Mouse (Mus musculus): ENCODE data around the gene Unc119. TPM values are rescaled to one million over a fixed set of nuclear protein-coding genes. Genes with fewer than 3 reads are reported as not detected.

The Unc119 gene
- polyA plus RNA-seq, 1 experiment from 2014 or later = 57.7 TPM

DNA sequence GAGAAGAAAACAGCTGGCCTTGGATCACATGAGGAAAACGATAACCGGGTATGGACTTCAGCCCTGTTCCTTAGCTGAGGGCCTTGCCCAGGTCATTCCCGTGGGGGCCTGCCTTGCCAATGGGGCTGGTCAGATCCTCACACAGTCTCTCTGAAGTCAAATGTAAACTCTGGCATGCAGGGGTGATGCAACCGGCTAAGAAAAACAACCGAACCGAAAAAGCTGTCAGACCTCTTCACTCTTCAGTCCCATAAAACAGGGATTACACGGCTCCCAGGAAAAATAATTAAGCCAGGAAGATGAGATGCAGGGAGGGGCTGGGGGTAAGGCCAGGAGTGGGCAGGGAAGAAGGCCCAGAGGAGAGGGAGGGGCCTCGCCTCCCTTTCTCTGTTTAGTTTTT lies 20.8 kb downstream of the Unc119 start:
- no peak overlapping the region for H3K27ac ChIP-seq (replicated peaks)
- H3K9me3 ChIP-seq (replicated peaks) = no peaks in the 10 kb centered on the region
- H3K27me3 ChIP-seq (ENCODE audit: low read depth, poor library complexity, severe bottlenecking) = peaks cover 7% of the 10 kb centered on the region
- WGBS = 58% methylated on average over 8 of the region's 8 CpGs
- no peak overlapping the region for H3K4me3 ChIP-seq
- DNase-seq (ENCODE audit: low spot score) = no peak
- H3K4me1 ChIP-seq = peaks cover 19% of the 10 kb centered on the region
- no peaks in the 10 kb centered on the region for H3K36me3 ChIP-seq

DNA sequence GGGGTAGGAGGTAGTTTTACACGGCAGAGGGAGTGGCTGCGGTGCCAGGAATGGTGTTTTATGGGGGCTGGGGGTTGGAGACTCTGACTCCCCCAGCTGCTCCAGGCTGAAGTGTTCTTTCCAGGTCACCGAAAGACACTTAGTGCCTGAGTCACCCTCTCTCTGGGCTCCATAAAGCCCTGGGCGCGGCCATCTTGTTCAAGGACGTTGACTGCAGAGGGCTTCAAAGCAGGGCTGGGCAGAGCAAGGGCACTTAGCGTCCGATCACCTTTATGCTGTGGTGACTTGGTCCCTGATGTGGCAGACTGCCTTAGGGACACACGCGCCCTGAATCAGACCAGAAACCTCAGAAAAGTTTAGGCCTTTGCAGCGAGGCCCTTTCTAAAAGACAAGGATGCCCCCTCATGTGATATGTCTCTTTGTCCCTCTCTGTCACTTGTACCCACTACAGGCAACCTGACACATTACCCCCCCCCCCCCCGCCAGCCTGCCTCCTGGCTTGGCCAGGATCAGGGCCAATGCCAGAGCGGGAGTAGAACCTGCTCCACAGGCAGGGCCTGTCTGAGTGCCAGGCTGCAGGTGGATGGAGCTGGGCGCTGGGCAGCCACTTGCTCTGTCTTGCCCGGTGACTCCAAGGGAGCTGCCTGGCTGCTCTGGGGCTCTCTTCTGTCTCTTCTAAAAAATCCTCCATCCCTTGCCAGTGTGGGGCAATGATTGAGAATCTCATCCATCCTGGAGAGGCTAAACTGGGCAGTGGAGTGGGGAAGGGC lies 24.4 kb downstream of the Unc119 start:
- Histone ChIP-seq H3K27ac (replicated peaks) (no peak overlapping the region), H3K4me3 (no peak overlapping the region), H3K36me3 (no peaks in the 10 kb centered on the region), H3K4me1 (peaks cover 17% of the 10 kb centered on the region; the same call in 1 of the 2 replicates), H3K27me3 (ENCODE audit: low read depth, poor library complexity, severe bottlenecking) (no peaks in the 10 kb centered on the region), H3K9me3 (replicated peaks) (no peaks in the 10 kb centered on the region)
- WGBS = 92% methylated on average over 15 of the region's 15 CpGs
- no peak for DNase-seq (ENCODE audit: low spot score)

DNA sequence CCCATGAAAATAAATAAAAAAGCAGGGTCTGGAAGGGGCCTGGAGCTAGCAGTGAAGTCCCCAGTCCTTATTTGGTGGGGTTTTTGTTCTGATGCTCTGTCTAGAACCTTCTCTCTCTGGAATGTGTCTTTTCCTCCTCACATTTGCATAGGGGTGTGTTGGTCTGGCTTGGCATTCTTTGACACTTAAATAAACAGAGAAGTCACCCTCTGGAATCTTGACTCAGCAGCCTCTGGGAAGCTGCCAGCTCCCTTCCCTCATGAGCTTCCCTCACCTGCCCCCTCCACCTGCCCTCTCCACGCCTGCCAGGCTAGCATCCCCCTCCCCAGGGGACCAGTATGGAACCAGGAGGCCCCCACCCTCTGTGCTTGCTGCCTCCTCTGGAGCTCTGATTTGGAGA lies 27.1 kb downstream of the Unc119 start:
- no peaks in the 10 kb centered on the region for H3K27me3 ChIP-seq (ENCODE audit: low read depth, poor library complexity, severe bottlenecking)
- DNase-seq (ENCODE audit: low spot score) = no peak
- WGBS = 52% methylated on average over 1 of the region's 1 CpGs
- H3K4me1 ChIP-seq = peaks cover 22% of the 10 kb centered on the region; the same call in 1 of the 2 replicates
- H3K36me3 ChIP-seq = no peaks in the 10 kb centered on the region
- no peaks in the 10 kb centered on the region for H3K9me3 ChIP-seq (replicated peaks)
- no peak overlapping the region for H3K4me3 ChIP-seq
- H3K27ac ChIP-seq (replicated peaks) = no peak overlapping the region

DNA sequence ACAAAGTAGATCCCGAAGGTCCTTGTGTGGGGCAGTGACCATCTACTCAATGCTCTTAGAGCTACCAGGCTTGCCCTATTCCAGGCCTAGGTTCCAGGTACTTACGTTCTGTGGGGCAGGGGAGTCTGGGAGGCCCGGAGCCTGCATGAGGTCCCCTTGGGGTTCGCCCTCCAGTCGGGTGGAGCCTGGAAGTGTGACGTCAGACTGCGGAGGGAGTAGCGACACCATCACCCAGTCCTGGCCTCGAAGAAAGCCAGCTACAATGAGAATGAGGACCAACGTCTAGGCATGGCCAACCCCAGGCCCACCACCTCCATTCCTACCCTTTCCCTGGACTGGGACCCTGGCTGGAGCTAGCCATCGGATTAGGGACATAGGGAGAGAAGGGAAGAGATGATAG lies 28.4 kb downstream of the Unc119 start:
- Histone ChIP-seq H3K4me1 (peaks cover 22% of the 10 kb centered on the region; the same call in 1 of the 2 replicates), H3K27ac (replicated peaks) (no peak overlapping the region), H3K4me3 (no peak overlapping the region), H3K36me3 (no peaks in the 10 kb centered on the region), H3K27me3 (ENCODE audit: low read depth, poor library complexity, severe bottlenecking) (no peaks in the 10 kb centered on the region), H3K9me3 (replicated peaks) (no peaks in the 10 kb centered on the region)
- 89% methylated on average over 11 of the region's 11 CpGs for WGBS
- no peak for DNase-seq (ENCODE audit: low spot score)

DNA sequence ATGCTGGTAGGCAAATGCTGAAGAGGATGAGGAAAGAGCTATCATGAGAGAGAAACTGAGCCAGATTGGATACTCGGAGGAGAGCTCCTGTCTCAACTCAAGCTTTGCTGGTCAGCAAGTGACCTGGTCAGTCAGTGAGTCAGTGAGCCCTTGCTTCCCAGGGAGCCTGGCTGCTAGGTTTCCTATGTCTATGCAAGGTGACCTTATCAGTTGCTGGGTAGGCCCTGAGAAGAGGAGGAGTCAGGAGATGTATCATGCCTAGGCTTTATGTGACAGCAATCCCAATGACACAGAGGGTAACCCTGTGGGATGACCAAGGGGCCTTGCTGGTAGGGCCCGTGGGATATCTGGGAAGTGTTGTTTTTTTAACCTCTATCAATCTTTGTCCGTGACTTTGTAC lies 28.9 kb downstream of the Unc119 start:
- Histone ChIP-seq H3K27me3 (ENCODE audit: low read depth, poor library complexity, severe bottlenecking) (no peaks in the 10 kb centered on the region), H3K4me3 (no peak overlapping the region), H3K36me3 (no peaks in the 10 kb centered on the region), H3K4me1 (peaks cover 22% of the 10 kb centered on the region; the same call in 1 of the 2 replicates), H3K9me3 (replicated peaks) (no peaks in the 10 kb centered on the region), H3K27ac (replicated peaks) (no peak overlapping the region)
- no peak for DNase-seq (ENCODE audit: low spot score)
- 89% methylated on average over 3 of the region's 3 CpGs for WGBS

DNA sequence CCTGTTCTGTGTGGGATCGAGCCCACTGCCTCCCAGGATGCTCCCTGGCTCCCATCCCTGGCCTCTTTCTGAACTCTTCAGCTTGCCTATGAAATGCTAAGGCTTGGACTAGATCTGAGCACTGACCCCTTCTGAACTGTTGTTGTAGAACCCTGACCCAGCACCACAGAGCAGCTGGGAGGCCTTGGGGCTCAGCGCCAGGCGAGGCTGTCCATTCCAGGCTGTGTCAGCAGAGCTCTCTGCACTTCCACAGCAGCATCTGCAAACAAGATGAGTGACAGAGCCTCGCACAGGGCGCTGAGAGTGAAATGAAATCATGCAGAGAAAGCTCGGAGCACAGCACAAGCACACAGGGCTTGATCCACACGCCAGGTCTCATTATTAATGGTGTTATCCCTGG lies 29.3 kb downstream of the Unc119 start:
- no peak overlapping the region; the same call in 1 of the 2 replicates for H3K27ac ChIP-seq (replicated peaks)

DNA sequence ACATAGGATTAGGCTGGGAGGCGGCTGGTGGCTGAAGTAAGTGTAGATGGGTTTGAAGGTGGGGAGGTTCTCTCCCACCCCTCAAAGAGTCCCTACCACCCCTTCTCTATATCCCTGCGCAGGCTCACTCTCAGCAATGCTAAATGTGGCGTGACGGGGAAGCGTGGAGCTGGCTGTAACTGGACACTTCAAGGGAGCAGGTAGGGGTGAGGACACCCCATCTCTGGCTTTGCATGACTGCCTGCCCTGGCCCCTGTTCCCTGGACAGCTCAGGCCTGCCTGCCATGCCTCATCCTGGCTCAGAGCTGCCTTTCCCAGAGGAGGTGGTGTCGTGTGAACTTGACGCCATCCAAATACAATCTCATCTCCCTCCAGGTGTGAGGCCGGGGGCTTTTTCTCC lies 30.9 kb downstream of the Unc119 start:
- Histone ChIP-seq H3K36me3 (no peaks in the 10 kb centered on the region), H3K27ac (replicated peaks) (no peak overlapping the region), H3K4me1 (peaks cover 22% of the 10 kb centered on the region; the same call in 1 of the 2 replicates), H3K27me3 (ENCODE audit: low read depth, poor library complexity, severe bottlenecking) (no peaks in the 10 kb centered on the region), H3K9me3 (replicated peaks) (no peaks in the 10 kb centered on the region), H3K4me3 (no peak overlapping the region)
- no peak for DNase-seq (ENCODE audit: low spot score)
- WGBS = 84% methylated on average over 8 of the region's 8 CpGs

More for the DNA sequence above, 29.3 kb downstream of the Unc119 start:
- DNase-seq (ENCODE audit: low spot score) = no peak
- WGBS = 70% methylated on average over 7 of the region's 7 CpGs
- no peaks in the 10 kb centered on the region for H3K36me3 ChIP-seq
- H3K27me3 ChIP-seq (ENCODE audit: low read depth, poor library complexity, severe bottlenecking) = no peaks in the 10 kb centered on the region
- no peak overlapping the region for H3K4me3 ChIP-seq
- H3K4me1 ChIP-seq = peaks cover 22% of the 10 kb centered on the region; the same call in 1 of the 2 replicates
- H3K9me3 ChIP-seq (replicated peaks) = no peaks in the 10 kb centered on the region

DNA sequence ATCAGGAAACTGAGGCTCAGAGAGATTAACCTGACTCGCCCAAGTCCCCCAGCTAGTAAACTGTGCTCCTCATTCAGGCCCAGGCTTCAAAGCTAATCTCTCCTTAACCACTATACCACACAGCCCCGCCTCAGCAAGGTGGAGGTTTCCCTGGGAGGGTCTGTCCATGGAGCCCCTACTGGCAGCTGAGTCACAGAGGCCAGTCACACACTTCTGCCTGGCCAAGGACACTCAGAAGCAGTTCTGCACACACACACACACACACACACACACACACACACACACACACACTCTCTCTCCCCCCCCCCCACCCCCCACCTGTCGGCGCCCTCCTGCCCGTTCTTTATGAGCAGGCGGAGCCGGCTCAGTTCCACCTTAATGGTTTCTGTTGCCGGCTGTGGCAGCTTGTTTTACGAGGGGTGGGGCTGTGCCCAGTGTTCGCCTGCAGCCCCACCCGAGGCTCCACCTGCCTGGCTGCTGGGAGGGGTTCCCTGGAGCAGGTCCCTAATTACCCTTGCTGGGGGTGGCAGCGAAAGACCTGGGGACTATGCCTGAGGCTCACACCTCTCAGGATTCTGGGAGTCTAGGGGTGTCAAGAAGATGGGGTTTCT lies 34.4 kb downstream of the Unc119 start:
- Histone ChIP-seq H3K4me1 (peaks cover 16% of the 10 kb centered on the region; the same call in 1 of the 2 replicates), H3K27ac (replicated peaks) (no peak overlapping the region), H3K36me3 (no peaks in the 10 kb centered on the region), H3K27me3 (ENCODE audit: low read depth, poor library complexity, severe bottlenecking) (no peaks in the 10 kb centered on the region), H3K4me3 (no peak overlapping the region), H3K9me3 (replicated peaks) (no peaks in the 10 kb centered on the region)
- WGBS = 52% methylated on average over 12 of the region's 12 CpGs
- DNase-seq (ENCODE audit: low spot score) = no peak

DNA sequence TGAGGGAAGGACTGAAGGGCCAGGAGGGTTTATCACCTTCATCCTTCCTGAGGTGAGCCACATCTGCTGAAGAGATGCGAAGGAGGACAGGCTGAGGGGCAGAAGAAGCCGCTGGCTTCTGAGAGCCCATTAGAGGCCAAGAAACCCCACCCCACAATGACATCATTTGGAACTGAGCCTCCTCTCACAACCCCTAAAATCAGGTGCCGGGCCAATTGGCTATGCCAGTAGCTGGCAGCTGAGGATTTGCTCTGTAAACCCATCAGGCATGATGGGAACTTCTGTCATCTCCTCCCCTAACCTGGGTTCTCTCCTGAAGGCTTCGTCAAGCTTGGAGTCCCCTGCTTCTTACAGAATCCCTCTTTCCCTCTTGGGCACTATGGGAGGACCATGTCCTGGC lies 37.1 kb downstream of the Unc119 start:
- H3K27me3 ChIP-seq (ENCODE audit: low read depth, poor library complexity, severe bottlenecking) = no peaks in the 10 kb centered on the region
- no peaks in the 10 kb centered on the region for H3K9me3 ChIP-seq (replicated peaks)
- DNase-seq (ENCODE audit: low spot score) = no peak
- no peak overlapping the region for H3K4me3 ChIP-seq
- 80% methylated on average over 4 of the region's 4 CpGs for WGBS
- peaks cover 6% of the 10 kb centered on the region; the same call in 1 of the 2 replicates for H3K4me1 ChIP-seq
- no peaks in the 10 kb centered on the region for H3K36me3 ChIP-seq
- no peak overlapping the region for H3K27ac ChIP-seq (replicated peaks)

DNA sequence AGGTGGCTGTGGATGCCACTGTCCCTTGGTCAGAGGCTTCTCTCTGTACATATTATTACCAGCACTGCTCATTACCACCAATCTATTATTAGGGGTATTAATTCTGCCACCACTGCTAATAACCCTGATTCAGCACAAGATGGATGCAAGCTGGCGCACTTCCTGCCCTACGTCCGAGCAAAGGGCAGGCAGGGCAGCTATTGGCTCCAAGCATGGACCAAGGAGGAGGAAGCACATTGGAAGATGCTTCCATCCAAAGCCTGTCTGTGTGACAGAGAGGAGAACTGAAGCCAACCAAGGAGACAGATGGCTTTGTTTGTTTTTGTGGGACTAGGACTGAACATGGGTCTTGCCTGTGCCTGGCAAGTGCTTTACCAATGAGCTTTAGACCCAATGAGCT lies 37.7 kb downstream of the Unc119 start:
- no peak for DNase-seq (ENCODE audit: low spot score)
- Histone ChIP-seq H3K9me3 (replicated peaks) (no peaks in the 10 kb centered on the region), H3K4me3 (no peak overlapping the region), H3K27ac (replicated peaks) (no peak overlapping the region), H3K36me3 (no peaks in the 10 kb centered on the region), H3K4me1 (peaks cover 6% of the 10 kb centered on the region; the same call in 1 of the 2 replicates), H3K27me3 (ENCODE audit: low read depth, poor library complexity, severe bottlenecking) (no peaks in the 10 kb centered on the region)
- WGBS = 90% methylated on average over 3 of the region's 3 CpGs

DNA sequence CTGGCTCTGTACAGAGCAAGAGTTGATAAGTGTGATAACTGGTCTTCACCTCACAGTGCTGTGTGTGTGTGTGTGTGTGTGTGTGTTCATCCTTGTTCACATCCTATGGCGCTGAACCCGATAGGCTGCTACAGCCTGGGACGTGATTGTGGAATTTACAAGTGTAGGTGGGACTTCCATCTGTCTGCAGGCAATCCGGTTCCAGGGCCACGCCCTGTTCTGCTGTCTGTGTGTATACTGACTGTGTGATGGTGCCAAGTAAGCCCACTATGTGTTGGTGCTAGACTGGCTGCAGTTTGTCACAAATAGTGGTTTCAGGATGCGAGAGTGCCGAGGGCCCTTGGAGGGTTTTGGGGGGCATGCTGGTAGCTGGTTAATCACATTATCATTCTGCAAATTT lies 39.0 kb downstream of the Unc119 start:
- no peaks in the 10 kb centered on the region for H3K27me3 ChIP-seq (ENCODE audit: low read depth, poor library complexity, severe bottlenecking)
- H3K36me3 ChIP-seq = no peaks in the 10 kb centered on the region
- H3K4me1 ChIP-seq = peaks cover 6% of the 10 kb centered on the region; the same call in 1 of the 2 replicates
- no peak overlapping the region for H3K27ac ChIP-seq (replicated peaks)
- H3K9me3 ChIP-seq (replicated peaks) = no peaks in the 10 kb centered on the region
- H3K4me3 ChIP-seq = no peak overlapping the region
- WGBS = 74% methylated on average over 7 of the region's 7 CpGs
- no peak for DNase-seq (ENCODE audit: low spot score)

DNA sequence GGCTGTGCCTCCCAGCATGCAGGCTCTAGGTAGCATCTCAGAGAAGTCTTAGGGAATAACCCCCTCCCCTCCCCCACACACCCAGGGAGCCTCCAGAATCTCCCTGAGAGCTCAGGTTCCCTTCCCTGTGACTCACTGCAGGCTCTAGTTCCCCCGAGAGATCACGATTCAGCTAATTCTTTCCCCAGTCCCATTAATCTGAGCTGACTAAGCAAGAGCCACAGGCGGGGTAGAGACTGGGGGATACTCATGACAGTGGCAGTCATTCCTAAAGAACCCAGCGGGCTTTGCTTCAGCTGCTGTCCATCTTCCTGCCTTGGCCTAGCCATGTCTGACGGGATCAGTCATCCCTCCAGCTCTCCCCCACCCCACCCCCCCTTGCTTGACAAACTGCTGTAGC lies 39.4 kb downstream of the Unc119 start:
- Histone ChIP-seq H3K27ac (replicated peaks) (0 out of 2 replicates have a peak overlapping the region, but pooled peaks have one; percentile 23), H3K9me3 (replicated peaks) (no peaks in the 10 kb centered on the region), H3K4me1 (peaks cover 6% of the 10 kb centered on the region; the same call in 1 of the 2 replicates), H3K27me3 (ENCODE audit: low read depth, poor library complexity, severe bottlenecking) (no peaks in the 10 kb centered on the region), H3K36me3 (no peaks in the 10 kb centered on the region), H3K4me3 (no peak overlapping the region)
- 29% methylated on average over 5 of the region's 5 CpGs for WGBS
- DNase-seq (ENCODE audit: low spot score) = no peak

DNA sequence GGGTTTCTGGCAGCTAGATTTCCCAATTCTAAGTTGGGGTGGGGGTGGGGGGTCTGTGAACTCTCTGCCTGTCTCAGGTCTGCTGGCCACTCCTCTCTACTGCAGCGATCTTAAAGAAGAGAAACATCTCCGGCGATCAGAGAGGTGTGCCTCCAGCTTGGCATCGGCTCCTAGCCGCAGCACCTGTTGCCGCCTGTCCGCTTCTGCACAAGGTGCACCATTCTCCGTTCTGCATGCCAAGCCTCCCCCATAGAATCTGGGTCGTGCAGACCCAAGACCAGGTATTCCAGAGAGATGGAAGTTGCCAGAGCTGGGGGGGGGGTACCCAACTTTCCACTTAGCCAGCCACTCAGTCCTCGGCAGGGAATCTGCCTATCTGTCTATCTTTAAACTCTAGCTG lies 42.5 kb downstream of the Unc119 start:
- no peaks in the 10 kb centered on the region for H3K27me3 ChIP-seq (ENCODE audit: low read depth, poor library complexity, severe bottlenecking)
- no peak overlapping the region for H3K4me3 ChIP-seq
- no peak overlapping the region for H3K27ac ChIP-seq (replicated peaks)
- DNase-seq (ENCODE audit: low spot score) = no peak
- H3K36me3 ChIP-seq = no peaks in the 10 kb centered on the region
- no peaks in the 10 kb centered on the region for H3K9me3 ChIP-seq (replicated peaks)
- 88% methylated on average over 10 of the region's 10 CpGs for WGBS
- peaks cover 6% of the 10 kb centered on the region; the same call in 1 of the 2 replicates for H3K4me1 ChIP-seq
